Mouse (Mus musculus) central nervous system, embryonic 14 days (tissue): ENCODE measurements around the gene Vmn1r101. TPM values are rescaled to one million over a fixed set of nuclear protein-coding genes. Genes with fewer than 3 reads are reported as not detected.

Source experiments
- polyA plus RNA-seq: library from polyadenylated mRNA; depleted of rRNA; stranded (reverse); fragments of >200 nt; gene quantifications from 2 replicates; pipeline ENCODE4 v1.2.3, GENCODE M21; 2012; rRNA removed

Vmn1r101 gene
- not detected in 2 replicates for polyA plus RNA-seq

GRCm38 (mm10) chr7:20442493-20442892 lies at the start of gene Vmn1r101:
Vmn1r101 (minus strand) TSS chr7:20442593.

GRCm38 (mm10) chr7:20474825-20475224 lies 32.4 kb upstream of the Vmn1r101 start, which contains the start of gene Gm10670:
Gm10670 (minus strand) TSS chr7:20474925.

DNA sequence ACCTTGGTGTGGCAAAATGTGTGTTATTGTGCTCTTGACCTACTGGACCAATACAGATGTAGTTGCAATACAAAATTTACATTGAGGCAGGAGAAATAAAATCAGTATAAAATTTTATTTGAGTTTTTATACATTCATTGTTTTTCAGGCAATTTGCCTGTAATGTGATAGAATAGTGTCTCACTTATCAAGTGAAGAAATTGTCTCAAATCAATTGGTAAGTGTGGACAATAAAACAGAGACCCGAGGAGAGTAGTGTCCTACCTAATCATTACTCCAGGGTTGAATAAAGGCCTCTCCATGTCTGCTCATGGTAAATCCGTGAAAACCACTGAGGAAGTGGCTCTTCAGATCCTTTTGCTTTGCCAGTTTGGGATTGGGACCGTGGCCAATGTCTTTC lies 24.8 kb downstream of the Vmn1r101 start, which contains the start of gene Vmn1r100:
Vmn1r100 (plus strand) TSS at position 301 of the 400 bp plus-strand sequence.

Other genes starting within 250 kb of the Vmn1r101 start
- gene Vmn1r95, start 248.9 kb downstream of the Vmn1r101 start, polyA plus RNA-seq: not detected in 2 replicates
- not detected in 2 replicates for gene Gm6164, start 237.0 kb downstream of the Vmn1r101 start, polyA plus RNA-seq
- gene Gm4498, start 208.8 kb downstream of the Vmn1r101 start, polyA plus RNA-seq: not detected in 2 replicates
- not detected in 2 replicates for gene Gm5890, start 179.8 kb downstream of the Vmn1r101 start, polyA plus RNA-seq
- gene Gm4133, start 108.5 kb downstream of the Vmn1r101 start, polyA plus RNA-seq: not detected in 2 replicates
- gene Gm5728, start 67.2 kb downstream of the Vmn1r101 start, polyA plus RNA-seq: not detected in 2 replicates
- gene Vmn1r100, start 24.7 kb downstream of the Vmn1r101 start, polyA plus RNA-seq: not detected in 2 replicates
- gene Gm10670, start 32.3 kb upstream of the Vmn1r101 start, polyA plus RNA-seq: not detected in 2 replicates
- gene Vmn1r103, start 67.9 kb upstream of the Vmn1r101 start, polyA plus RNA-seq: not detected in 2 replicates
- gene Vmn1r104, start 91.2 kb upstream of the Vmn1r101 start, polyA plus RNA-seq: not detected in 2 replicates
- gene Gm5726, start 103.2 kb upstream of the Vmn1r101 start, polyA plus RNA-seq: not detected in 2 replicates
- not detected in 2 replicates for gene Gm4141, start 133.6 kb upstream of the Vmn1r101 start, polyA plus RNA-seq
- not detected in 2 replicates for gene Gm4513, start 156.4 kb upstream of the Vmn1r101 start, polyA plus RNA-seq
- gene Vmn1r107, start 226.3 kb upstream of the Vmn1r101 start, polyA plus RNA-seq: not detected in 2 replicates